Mouse (Mus musculus) forebrain, embryonic 16.5 days (tissue): ENCODE measurements around the gene Ung. TPM values are rescaled to one million over a fixed set of nuclear protein-coding genes. Genes with fewer than 3 reads are reported as not detected.

Source experiments
- ATAC-seq: fragments of 200-750 bp; cut with Nextera tagmentation; 2 replicates; pipeline ENCODE4 v1.8.0; 2017; ENCODE audit warnings: mild to moderate bottlenecking, moderate library complexity
- H3K27ac ChIP-seq: fragments of 300-500 bp; sonication (generic); 2 replicates; pipeline ENCODE4 v1.5.1; 2014; ENCODE audit warnings: low read length, control low read depth
- H3K27me3 ChIP-seq: fragments of 300-500 bp; sonication (generic); replicated peaks from 2 replicates; pipeline ENCODE4 v1.6.1; 2014; ENCODE audit warnings: low read length; ENCODE audit not compliant: control insufficient read depth, insufficient read depth
- H3K36me3 ChIP-seq: fragments of 300-500 bp; sonication (generic); 2 replicates; pipeline ENCODE4 v1.6.1; 2014; ENCODE audit not compliant: control insufficient read depth, insufficient read depth
- H3K4me1 ChIP-seq: fragments of 300-500 bp; sonication (generic); replicated peaks from 2 replicates; pipeline ENCODE4 v1.6.1; 2014; ENCODE audit warnings: low read length; ENCODE audit not compliant: control insufficient read depth, insufficient read depth
- H3K4me2 ChIP-seq: fragments of 300-500 bp; sonication (generic); 2 replicates; pipeline ENCODE4 v1.6.1; 2014; ENCODE audit warnings: mild to moderate bottlenecking, low read length, control low read depth
- H3K4me3 ChIP-seq: fragments of 300-500 bp; sonication (generic); replicated peaks from 2 replicates; pipeline ENCODE4 v1.5.1; 2014; ENCODE audit warnings: mild to moderate bottlenecking, low read length, control low read depth
- H3K9ac ChIP-seq: fragments of 300-500 bp; sonication (generic); replicated peaks from 2 replicates; pipeline ENCODE4 v1.6.1; 2014; ENCODE audit warnings: low read depth, low read length, control low read depth
- H3K9me3 ChIP-seq: fragments of 300-500 bp; sonication (generic); 2 replicates; pipeline ENCODE4 v1.6.1; 2016; ENCODE audit warnings: low read length; ENCODE audit not compliant: control insufficient read depth
- WGBS: fragments of 180-500 bp; shearing (Covaris S2); extraction: QIAGEN DNeasy Blood & Tissue Kit; methylation state at CpG from one replicate; pipeline ENCODE4 v1.1.7; 2014; 5-methylcytosine and 5-hydroxymethylcytosine counted together
- polyA plus RNA-seq: library from polyadenylated mRNA; unstranded; fragments of >200 nt; fragmentation: Nextera tagmentation; extraction: Ambion mirVana; gene quantifications from 2 replicates; pipeline ENCODE4 v1.2.1, GENCODE M21; 2015

The Ung gene
- polyA plus RNA-seq, 1 experiment from 2014 or later = 19.1 TPM

- H3K4me1 ChIP-seq = peaks cover 17% of the 10 kb centered on the region
- peaks cover 2% of the 10 kb centered on the region; the same call in 1 of the 2 replicates for H3K36me3 ChIP-seq
- no peak overlapping the region for H3K4me2 ChIP-seq
- H3K9me3 ChIP-seq = no peaks in the 10 kb centered on the region
- no peak overlapping the region for H3K27ac ChIP-seq
- 68% methylated on average over 1 of the region's 1 CpGs for WGBS
- ATAC-seq = no peak
- no peak overlapping the region for H3K9ac ChIP-seq
- no peaks in the 10 kb centered on the region for H3K27me3 ChIP-seq
- H3K4me3 ChIP-seq = no peak overlapping the region
Measured at GRCm38 (mm10) chr5:114102807-114103206, 27.4 kb upstream of the Ung start.

GRCm38 (mm10) chr5:114106391-114106935 is 23.7 kb upstream of the Ung start:
- no peak overlapping the region for H3K9ac ChIP-seq
- peaks cover 6% of the 10 kb centered on the region; the same call in 1 of the 2 replicates for H3K4me1 ChIP-seq
- no peak overlapping the region for H3K4me2 ChIP-seq
- WGBS = 90% methylated on average over 16 of the region's 16 CpGs
- ATAC-seq = no peak
- H3K4me3 ChIP-seq = no peak overlapping the region
- no peaks in the 10 kb centered on the region for H3K27me3 ChIP-seq
- H3K9me3 ChIP-seq = no peaks in the 10 kb centered on the region
- no peak overlapping the region for H3K27ac ChIP-seq
- peaks cover 25% of the 10 kb centered on the region for H3K36me3 ChIP-seq

GRCm38 (mm10) chr5:114113334-114113733 is 16.9 kb upstream of the Ung start:
- no peak overlapping the region for H3K27ac ChIP-seq
- ATAC-seq = no peak
- H3K9ac ChIP-seq = no peak overlapping the region
- H3K27me3 ChIP-seq = no peaks in the 10 kb centered on the region
- peaks cover 34% of the 10 kb centered on the region for H3K36me3 ChIP-seq
- H3K9me3 ChIP-seq = no peaks in the 10 kb centered on the region
- no peaks in the 10 kb centered on the region for H3K4me1 ChIP-seq
- no peak overlapping the region for H3K4me2 ChIP-seq
- H3K4me3 ChIP-seq = no peak overlapping the region
- 88% methylated on average over 6 of the region's 6 CpGs for WGBS

GRCm38 (mm10) chr5:114115030-114115429 is 15.2 kb upstream of the Ung start:
- no peaks in the 10 kb centered on the region for H3K27me3 ChIP-seq
- no peak for ATAC-seq
- peaks cover 25% of the 10 kb centered on the region for H3K36me3 ChIP-seq
- H3K4me3 ChIP-seq = no peak overlapping the region
- H3K9ac ChIP-seq = no peak overlapping the region
- H3K4me2 ChIP-seq = no peak overlapping the region
- H3K27ac ChIP-seq = no peak overlapping the region
- H3K4me1 ChIP-seq = no peaks in the 10 kb centered on the region
- 91% methylated on average over 5 of the region's 5 CpGs for WGBS
- no peaks in the 10 kb centered on the region for H3K9me3 ChIP-seq

- no peaks in the 10 kb centered on the region for H3K4me1 ChIP-seq
- no peak overlapping the region for H3K4me2 ChIP-seq
- 80% methylated on average over 7 of the region's 7 CpGs for WGBS
- peaks cover 27% of the 10 kb centered on the region for H3K36me3 ChIP-seq
- no peak overlapping the region for H3K27ac ChIP-seq
- no peak for ATAC-seq
- no peaks in the 10 kb centered on the region for H3K27me3 ChIP-seq
- H3K9ac ChIP-seq = no peak overlapping the region
- no peaks in the 10 kb centered on the region for H3K9me3 ChIP-seq
- H3K4me3 ChIP-seq = no peak overlapping the region
Measured at GRCm38 (mm10) chr5:114116586-114116985, 13.6 kb upstream of the Ung start.

- Histone ChIP-seq H3K4me1 (no peaks in the 10 kb centered on the region), H3K36me3 (peaks cover 27% of the 10 kb centered on the region), H3K4me2 (no peak overlapping the region), H3K27me3 (no peaks in the 10 kb centered on the region), H3K4me3 (no peak overlapping the region), H3K9ac (no peak overlapping the region), H3K9me3 (no peaks in the 10 kb centered on the region), H3K27ac (no peak overlapping the region)
- WGBS = 92% methylated on average over 4 of the region's 4 CpGs
- ATAC-seq = no peak
Measured at GRCm38 (mm10) chr5:114119806-114120205, 10.4 kb upstream of the Ung start.

- Histone ChIP-seq H3K27ac (no peak overlapping the region), H3K36me3 (peaks cover 14% of the 10 kb centered on the region), H3K4me2 (no peak overlapping the region), H3K4me3 (no peak overlapping the region), H3K9me3 (no peaks in the 10 kb centered on the region), H3K27me3 (no peaks in the 10 kb centered on the region), H3K9ac (no peak overlapping the region), H3K4me1 (no peaks in the 10 kb centered on the region; the same call in 1 of the 2 replicates)
- no peak for ATAC-seq
- 94% methylated on average over 3 of the region's 3 CpGs for whole genome bisulfite sequencing
Measured at GRCm38 (mm10) chr5:114126008-114126407, 4.2 kb upstream of the Ung start.

- H3K4me2 ChIP-seq = peak overlapping the region; percentile 95; the same call in 1 of the 2 replicates
- H3K4me1 ChIP-seq = peaks cover 5% of the 10 kb centered on the region
- no peak for ATAC-seq
- no peak overlapping the region for H3K27ac ChIP-seq
- WGBS = 88% methylated on average over 7 of the region's 7 CpGs
- H3K36me3 ChIP-seq = peaks cover 7% of the 10 kb centered on the region
- H3K27me3 ChIP-seq = no peaks in the 10 kb centered on the region
- no peaks in the 10 kb centered on the region for H3K9me3 ChIP-seq
- peak overlapping the region; percentile 71; the same call in 1 of the 2 replicates for H3K4me3 ChIP-seq
- H3K9ac ChIP-seq = no peak overlapping the region
Measured at GRCm38 (mm10) chr5:114126499-114127244, 3.5 kb upstream of the Ung start.

GRCm38 (mm10) chr5:114127374-114128349 is 2.5 kb upstream of the Ung start, which contains the start of gene Alkbh2:
TSS of gene Alkbh2 (minus strand) at chr5:114128218.
- 1% methylated on average over 69 of the region's 69 CpGs for WGBS

More at GRCm38 (mm10) chr5:114127374-114128349, 2.5 kb upstream of the Ung start, which contains the start of gene Alkbh2:
- peak within 1 kb of the TSS; percentile 74 for H3K27ac ChIP-seq
- no peaks in the 10 kb centered on the region for H3K9me3 ChIP-seq
- H3K4me3 ChIP-seq = peak within 1 kb of the TSS; percentile 71
- H3K4me2 ChIP-seq = peak within 1 kb of the TSS; percentile 95
- H3K27me3 ChIP-seq = no peaks in the 10 kb centered on the region
- peak; percentile 6 for ATAC-seq
- 0 out of 2 replicates have a peak, but pooled peaks cover 2% of the 10 kb centered on the region for H3K36me3 ChIP-seq
- peaks cover 9% of the 10 kb centered on the region for H3K4me1 ChIP-seq
- peak within 1 kb of the TSS; percentile 79 for H3K9ac ChIP-seq
